Mouse (Mus musculus): Measurements from ENCODE around the gene Mdn1. TPM values are rescaled to one million over a fixed set of nuclear protein-coding genes. Genes with fewer than 3 reads are reported as not detected.

Gene Mdn1
- 19.2 TPM for polyA plus RNA-seq (2015; fragmentation: Illumina TruSeq; extraction: RNeasy Lipid Tissue Mini Kit (QIAGEN cat#74804); ENCODE audit: low read depth, low replicate concordance)

DNA sequence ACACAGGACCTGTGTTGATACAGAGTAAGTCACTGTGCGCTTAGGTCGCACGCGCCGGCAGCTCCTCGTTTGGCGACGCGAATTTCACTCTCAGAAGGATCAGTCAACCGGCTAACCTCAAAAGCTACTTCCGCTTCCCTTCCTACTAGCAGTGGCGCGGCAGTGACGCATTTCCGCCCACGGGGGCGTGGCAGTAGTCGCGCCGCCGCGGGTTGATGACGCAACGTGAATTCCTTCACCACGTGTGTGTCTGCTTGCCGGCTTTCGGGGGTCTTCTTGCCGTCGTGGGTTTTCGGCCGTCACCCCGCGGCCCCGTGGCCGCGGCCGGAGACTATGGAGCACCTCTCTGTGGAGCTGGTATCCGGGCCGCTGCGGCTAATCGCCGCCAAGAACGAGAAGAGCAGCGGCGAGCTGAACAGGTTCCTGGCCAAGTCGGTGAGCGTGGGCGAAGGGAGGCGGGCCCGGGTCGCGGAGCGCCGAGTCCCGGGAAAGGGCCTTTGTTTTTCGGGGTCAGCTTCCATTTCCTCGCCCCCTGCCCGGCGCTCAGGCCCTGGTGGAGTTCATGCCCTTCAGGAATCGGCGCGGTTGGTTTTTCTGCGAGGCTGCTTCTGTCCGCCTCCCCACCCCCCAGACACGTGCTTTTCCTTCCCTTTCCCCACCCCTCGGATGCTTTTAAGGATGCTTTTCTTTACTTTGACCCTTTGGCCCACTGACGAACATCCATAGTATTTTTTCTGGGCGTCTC, at the start of gene Mdn1:
Gene Mdn1, plus strand, starts transcription at position 202 of the 745 bp plus-strand sequence.

GRCm38 (mm10) chr4:32615034-32615881, 41.7 kb upstream of the Mdn1 start, which contains the start of gene Casp8ap2:
TSS of gene Casp8ap2 (plus strand) at chr4:32615451.

GRCm38 (mm10) chr4:32799966-32800576, 143.2 kb downstream of the Mdn1 start, which contains the start of gene Lyrm2:
TSS of gene Lyrm2 (plus strand) at chr4:32800253.

Other genes starting within 250 kb of the Mdn1 start
- gene Gja10, start 54.4 kb upstream of the Mdn1 start, polyA plus RNA-seq (2015; fragmentation: Illumina TruSeq; extraction: RNeasy Lipid Tissue Mini Kit (QIAGEN cat#74804); ENCODE audit: low read depth, low replicate concordance), result not detected
- 5.7 TPM for gene Casp8ap2, start 41.7 kb upstream of the Mdn1 start, polyA plus RNA-seq (2015; fragmentation: Illumina TruSeq; extraction: RNeasy Lipid Tissue Mini Kit (QIAGEN cat#74804); ENCODE audit: low read depth, low replicate concordance)
- 77.3 TPM for gene Lyrm2, start 143.1 kb downstream of the Mdn1 start, polyA plus RNA-seq (2015; fragmentation: Illumina TruSeq; extraction: RNeasy Lipid Tissue Mini Kit (QIAGEN cat#74804); ENCODE audit: low read depth, low replicate concordance)